Mouse (Mus musculus): Measurements from ENCODE around the gene Lrrc51.

DNA sequence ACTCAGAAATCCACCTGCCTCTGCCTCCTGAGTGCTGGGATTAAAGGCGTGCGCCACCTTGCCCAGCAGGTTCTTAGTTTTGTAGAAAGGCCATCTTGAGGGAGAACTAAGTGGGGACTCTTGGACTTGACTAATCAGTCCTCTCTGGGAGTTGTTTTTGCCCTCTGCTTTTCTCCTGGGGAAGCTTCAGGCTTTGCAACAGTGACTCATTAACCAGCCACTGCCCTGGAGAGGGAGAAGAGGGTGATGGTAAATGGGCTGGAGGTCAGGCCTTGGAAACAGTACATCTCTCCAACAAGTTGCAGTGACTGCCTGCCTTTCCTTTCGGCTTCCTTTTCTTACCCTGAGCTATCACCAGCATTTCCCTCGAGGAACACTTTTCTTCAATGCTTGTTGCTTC lies 30.9 kb upstream of the Lrrc51 start:
- no peak for TF ChIP-seq CTCF (IDR thresholded peaks at IDR 0.05; ENCODE audit: extremely low read depth, insufficient read depth, insufficient read length, insufficient replicate concordance)
- TF ChIP-seq POLR2A (IDR thresholded peaks at IDR 0.05; ENCODE audit: low read depth, low read length) = no peak
